Mouse (Mus musculus) left cerebral cortex, adult 9 months (tissue): ENCODE results near the gene Hoxb13.

Experiments used
- DNase-seq, 2 experiments: peaks; one replicate each; pipeline ENCODE4 v3.0.0; 2022; ENCODE audit warnings: low spot score in 2 of 2

Gene Hoxb13

GRCm38 (mm10) chr11:96189810-96190522, 4.2 kb upstream of the Hoxb13 start:
- DNase-seq: no peak

- DNase-seq: no peak
Observed at GRCm38 (mm10) chr11:96191132-96191531, 3.0 kb upstream of the Hoxb13 start.

GRCm38 (mm10) chr11:96194401-96194710, 240 bp downstream of the Hoxb13 start:
- no peak for DNase-seq

GRCm38 (mm10) chr11:96194961-96195640, 985 bp downstream of the Hoxb13 start:
- no peak for DNase-seq

GRCm38 (mm10) chr11:96195769-96196280, 1.7 kb downstream of the Hoxb13 start:
- no peak for DNase-seq

- no peak for DNase-seq
Observed at GRCm38 (mm10) chr11:96198642-96199041, 4.5 kb downstream of the Hoxb13 start.

GRCm38 (mm10) chr11:96199181-96200086, 5.3 kb downstream of the Hoxb13 start:
- DNase-seq: no peak

GRCm38 (mm10) chr11:96200183-96200655, 6.1 kb downstream of the Hoxb13 start:
- DNase-seq: no peak

GRCm38 (mm10) chr11:96201741-96202140, 7.6 kb downstream of the Hoxb13 start:
- no peak for DNase-seq

- no peak for DNase-seq
Observed at GRCm38 (mm10) chr11:96202401-96203081, 8.4 kb downstream of the Hoxb13 start.

- DNase-seq: no peak
Observed at GRCm38 (mm10) chr11:96203182-96203788, 9.2 kb downstream of the Hoxb13 start.

- no peak for DNase-seq
Observed at GRCm38 (mm10) chr11:96203789-96204186, 9.7 kb downstream of the Hoxb13 start.

GRCm38 (mm10) chr11:96204351-96204750, 10.2 kb downstream of the Hoxb13 start:
- no peak for DNase-seq

GRCm38 (mm10) chr11:96205426-96206131, 11.5 kb downstream of the Hoxb13 start:
- DNase-seq: no peak

GRCm38 (mm10) chr11:96223813-96224212, 29.7 kb downstream of the Hoxb13 start:
- no peak for DNase-seq

- no peak for DNase-seq
Observed at GRCm38 (mm10) chr11:96227676-96228075, 33.6 kb downstream of the Hoxb13 start.

GRCm38 (mm10) chr11:96234906-96235305, 40.8 kb downstream of the Hoxb13 start:
- peak in 1 of 2 experiments; percentile 25 for DNase-seq

GRCm38 (mm10) chr11:96240211-96240610, 46.1 kb downstream of the Hoxb13 start:
- DNase-seq: peak in 1 of 2 experiments; percentile 22
